Mouse (Mus musculus) G1E (cell line): ENCODE data around the gene Erbb4. TPM values are rescaled to one million over a fixed set of nuclear protein-coding genes. Genes with fewer than 3 reads are reported as not detected.

Source experiments
- ATAC-seq: 2 replicates; pipeline ENCODE4 v1.8.0; 2016; ENCODE audit warnings: mild to moderate bottlenecking; ENCODE audit not compliant: insufficient number of reproducible peaks, poor library complexity, low FRiP score, severe bottlenecking; ENCODE audit errors: extremely low read depth
- DNase-seq: peaks from one replicate; pipeline ENCODE4 v3.0.0; 2012; ENCODE audit warnings: low spot score
- H3K27me3 ChIP-seq: 2 replicates; pipeline ENCODE4 v1.6.1; 2012; ENCODE audit warnings: mild to moderate bottlenecking, low read length, inconsistent platforms; ENCODE audit not compliant: insufficient read depth
- H3K36me3 ChIP-seq: replicated peaks from 2 replicates; pipeline ENCODE3; 2012; ENCODE audit warnings: mild to moderate bottlenecking, inconsistent platforms
- H3K4me1 ChIP-seq: 2 replicates; pipeline ENCODE4 v1.6.1; 2012; ENCODE audit warnings: low read depth, low read length, inconsistent platforms, mixed read lengths; ENCODE audit not compliant: insufficient read depth
- H3K4me3 ChIP-seq: 2 replicates; pipeline ENCODE4 v1.5.1; 2012; ENCODE audit warnings: low read depth, mild to moderate bottlenecking, inconsistent platforms, low read length, moderate library complexity, mixed read lengths
- H3K9me3 ChIP-seq: replicated peaks from 2 replicates; pipeline ENCODE4 v1.6.1; 2012; ENCODE audit warnings: inconsistent platforms
- CTCF ChIP-seq: IDR thresholded peaks from 2 replicates; pipeline ENCODE4 v1.5.1; 2012; ENCODE audit warnings: low read depth, low read length, inconsistent platforms, mixed read lengths
- GATA1 ChIP-seq: IDR thresholded peaks from 2 replicates; pipeline ENCODE4 v1.6.1; 2012; ENCODE audit warnings: borderline replicate concordance, low read length, inconsistent platforms, mixed read lengths
- GATA2 ChIP-seq: IDR thresholded peaks from 2 replicates; pipeline ENCODE4 v1.6.1; 2012; ENCODE audit warnings: low read depth, low read length, inconsistent platforms, borderline replicate concordance
- POLR2AphosphoS5 ChIP-seq: IDR thresholded peaks from 2 replicates; pipeline ENCODE4 v1.6.1; 2012; ENCODE audit warnings: low read depth, low read length, inconsistent platforms; ENCODE audit not compliant: insufficient replicate concordance
- TAL1 ChIP-seq: conservative IDR thresholded peaks from 2 replicates; pipeline ENCODE4 v1.6.1; 2012; ENCODE audit warnings: low read depth, low read length, inconsistent platforms, mixed read lengths
- polyA plus RNA-seq: library from polyadenylated mRNA; stranded (reverse); fragments of >175 nt; gene quantifications from 2 replicates; pipeline ENCODE4 v1.2.3, GENCODE M21; 2012
- total RNA-seq, 2 experiments: library from RNA; stranded (forward) in 1 of 2; stranded (reverse) in 1 of 2; fragments of 200-1000 nt in 1 of 2; fragments of >200 nt in 1 of 2; fragmentation: Nextera tagmentation in 1 of 2; gene quantifications; 2 replicates each; pipeline ENCODE4 v1.2.3; 2014 to 2017

Erbb4 gene
- total and polyA plus RNA-seq, 3 experiments: 0.33 TPM; not detected in 2

- H3K9me3 ChIP-seq: no peaks in the 10 kb centered on the region
- H3K4me3 ChIP-seq: no peak overlapping the region
- H3K27me3 ChIP-seq: no peaks in the 10 kb centered on the region
- no peak for TF ChIP-seq POLR2AphosphoS5
- no peak for TF ChIP-seq GATA2
- no peak for TF ChIP-seq GATA1
- TF ChIP-seq CTCF: no peak
- no peak for TF ChIP-seq TAL1
- no peaks in the 10 kb centered on the region for H3K36me3 ChIP-seq
- ATAC-seq (no peak), DNase-seq (no peak)
- no peaks in the 10 kb centered on the region for H3K4me1 ChIP-seq
These were observed 433.2 kb downstream of the Erbb4 start for GRCm38 (mm10) chr1:68674667-68675066.

- Histone ChIP-seq H3K4me3 (no peak overlapping the region), H3K27me3 (no peaks in the 10 kb centered on the region), H3K9me3 (no peaks in the 10 kb centered on the region), H3K36me3 (no peaks in the 10 kb centered on the region), H3K4me1 (no peaks in the 10 kb centered on the region)
- ATAC-seq: no peak
- TF ChIP-seq TAL1 (no peak), CTCF (no peak), GATA2 (no peak), POLR2AphosphoS5 (no peak), GATA1 (no peak)
- no peak for DNase-seq
These were observed 440.8 kb downstream of the Erbb4 start for GRCm38 (mm10) chr1:68666831-68667601.

GRCm38 (mm10) chr1:68590475-68590874 is 517.4 kb downstream of the Erbb4 start:
- no peaks in the 10 kb centered on the region for H3K9me3 ChIP-seq
- ATAC-seq: peak; percentile 28; the same call in 1 of the 2 replicates
- no peak for TF ChIP-seq POLR2AphosphoS5
- no peaks in the 10 kb centered on the region for H3K27me3 ChIP-seq
- no peaks in the 10 kb centered on the region for H3K4me1 ChIP-seq
- no peak overlapping the region for H3K4me3 ChIP-seq
- no peaks in the 10 kb centered on the region for H3K36me3 ChIP-seq
- DNase-seq: no peak

GRCm38 (mm10) chr1:68573851-68574540 is 533.9 kb downstream of the Erbb4 start:
- Histone ChIP-seq H3K4me3 (no peak overlapping the region), H3K27me3 (no peaks in the 10 kb centered on the region), H3K4me1 (no peaks in the 10 kb centered on the region), H3K36me3 (no peaks in the 10 kb centered on the region), H3K9me3 (no peaks in the 10 kb centered on the region)
- DNase-seq (no peak), ATAC-seq (no peak)
- TF ChIP-seq TAL1: no peak
- TF ChIP-seq GATA1: no peak
- TF ChIP-seq CTCF: no peak
- TF ChIP-seq POLR2AphosphoS5: no peak
- TF ChIP-seq GATA2: no peak

- no peak for ATAC-seq
- Histone ChIP-seq H3K4me3 (no peak overlapping the region), H3K4me1 (no peaks in the 10 kb centered on the region), H3K9me3 (no peaks in the 10 kb centered on the region), H3K36me3 (no peaks in the 10 kb centered on the region), H3K27me3 (no peaks in the 10 kb centered on the region)
- no peak for TF ChIP-seq CTCF
- TF ChIP-seq POLR2AphosphoS5: no peak
- TF ChIP-seq GATA2: no peak
- no peak for DNase-seq
These were observed 536.9 kb downstream of the Erbb4 start for GRCm38 (mm10) chr1:68570924-68571323.

- Histone ChIP-seq H3K4me1 (no peaks in the 10 kb centered on the region), H3K4me3 (no peak overlapping the region), H3K9me3 (no peaks in the 10 kb centered on the region), H3K27me3 (no peaks in the 10 kb centered on the region), H3K36me3 (no peaks in the 10 kb centered on the region)
- DNase-seq (no peak), ATAC-seq (no peak)
- TF ChIP-seq GATA2 (no peak), CTCF (no peak), GATA1 (no peak), TAL1 (no peak)
These were observed 564.9 kb downstream of the Erbb4 start for GRCm38 (mm10) chr1:68542942-68543341.

- Histone ChIP-seq H3K4me1 (no peaks in the 10 kb centered on the region), H3K4me3 (no peak overlapping the region), H3K27me3 (no peaks in the 10 kb centered on the region), H3K9me3 (no peaks in the 10 kb centered on the region), H3K36me3 (no peaks in the 10 kb centered on the region)
- ATAC-seq (no peak), DNase-seq (no peak)
- TF ChIP-seq GATA2: no peak
- TF ChIP-seq GATA1: no peak
- no peak for TF ChIP-seq POLR2AphosphoS5
- TF ChIP-seq TAL1: no peak
- TF ChIP-seq CTCF: no peak
These were observed 590.0 kb downstream of the Erbb4 start for GRCm38 (mm10) chr1:68517820-68518219.
